Mouse (Mus musculus): ENCODE results near the gene Fam136a.

DNA sequence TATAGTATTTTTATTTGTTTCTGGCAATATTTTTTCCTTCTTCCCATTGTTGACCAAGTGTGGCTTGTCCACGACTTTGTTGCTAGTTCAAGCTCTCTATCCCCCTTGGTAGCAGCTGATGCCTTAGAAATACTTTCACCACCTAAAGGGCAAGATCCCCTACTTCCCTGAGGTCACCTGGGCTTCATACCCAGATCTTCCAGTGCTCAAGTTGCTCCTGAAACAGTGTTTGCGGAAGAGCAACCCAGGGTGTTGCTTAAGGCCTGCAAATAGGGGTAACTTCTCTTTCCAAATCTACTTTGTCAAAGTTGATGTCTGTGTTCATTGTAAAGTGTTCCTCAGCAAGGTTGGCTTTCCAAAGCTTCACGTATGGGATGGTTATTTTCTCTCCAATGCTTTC, 53.8 kb downstream of the Fam136a start:
- TF ChIP-seq CTCF (IDR thresholded peaks at IDR 0.05; ENCODE audit: low read depth) (no peak), EP300 (optimal IDR thresholded peaks at IDR 0.05) (no peak)
